In the genomic region with DNA sequence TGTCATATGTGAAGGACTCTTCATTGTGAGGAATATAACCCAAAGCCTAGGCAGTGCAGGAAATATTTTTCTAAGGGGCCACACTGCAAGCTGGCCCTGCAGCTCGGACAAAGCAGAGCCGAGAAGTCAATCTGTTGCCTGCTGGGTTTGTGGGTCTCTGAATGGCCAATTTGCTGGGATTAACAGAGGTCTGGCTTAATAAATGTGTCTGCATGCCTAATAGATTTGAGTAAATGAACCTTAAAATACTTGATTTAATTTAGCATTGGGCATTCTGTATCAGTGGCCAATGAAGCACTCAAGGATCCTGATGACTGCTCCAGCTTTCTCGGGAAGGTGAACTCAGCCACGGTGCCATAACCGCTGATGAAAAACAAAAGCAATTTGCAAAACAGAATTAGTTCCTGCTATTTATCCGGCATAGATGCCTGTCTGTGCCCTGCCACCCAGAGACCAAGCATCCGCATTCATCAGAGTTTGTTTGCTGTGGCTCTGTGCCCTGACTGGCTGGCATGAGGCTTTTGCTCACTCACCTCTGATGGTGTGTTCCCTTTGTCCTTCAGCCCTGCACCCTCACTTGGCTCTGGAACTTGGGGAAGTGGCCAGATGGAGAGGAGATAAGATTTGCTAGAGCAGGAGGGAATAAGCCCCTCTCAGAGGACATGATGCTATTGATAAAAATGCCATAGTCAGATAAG, we compare ENCODE assay signal across 13 mouse cellular contexts.
A peak's percentile ranks its signal among the peaks of the same experiment; 100 is the strongest.
DNase-seq lines count a peak whose midpoint lies in the region; ATAC-seq and TF ChIP-seq lines count a peak whose summit lies in the region.
"Had no signal": no experiment of that assay in that cellular context is flagged by ENCODE, and none has a peak within 500 bp of the region (broad histone marks: within the 10 kb centered on the region; RNA-seq: fewer than 3 reads in every experiment).

No protein-coding gene starts in this region.

- no peak overlapping the region for H3K4me2 ChIP-seq in forebrain, embryonic 16.5 days (ENCODE audit: low read length)
- H3K4me2 ChIP-seq in forebrain, postnatal 0 days (ENCODE audit: low read depth) = no peak overlapping the region
- H3K4me2 ChIP-seq in hindbrain, embryonic 16.5 days (ENCODE audit: low read length) = no peak overlapping the region

- TF ChIP-seq CTCF in forebrain, postnatal 0 days (IDR thresholded peaks at IDR 0.05; ENCODE audit: low read depth) = no peak

- no peak overlapping the region for H3K27ac ChIP-seq in forebrain, embryonic 16.5 days (ENCODE audit: low read length)
- H3K27ac ChIP-seq in forebrain, postnatal 0 days (ENCODE audit: low read depth, low read length) = no peak overlapping the region
- H3K27ac ChIP-seq in hindbrain, embryonic 16.5 days (ENCODE audit: low read depth, low read length) = peak overlapping the region; percentile 35; the same call in 1 of the 2 replicates
- H3K27ac ChIP-seq in limb, embryonic 10.5 days = peak overlapping the region; percentile 59; the same call in 1 of the 2 replicates

- H3K9me3 ChIP-seq in forebrain, embryonic 16.5 days (ENCODE audit: control insufficient read depth, low read length) = no peaks in the 10 kb centered on the region
- no peaks in the 10 kb centered on the region for H3K9me3 ChIP-seq in forebrain, postnatal 0 days (ENCODE audit: low read length)
- H3K9me3 ChIP-seq in hindbrain, embryonic 16.5 days (ENCODE audit: control insufficient read depth, low read length) = no peaks in the 10 kb centered on the region
- H3K9me3 ChIP-seq in limb, embryonic 10.5 days (replicated peaks) = no peaks in the 10 kb centered on the region

- H3K4me1 ChIP-seq in forebrain, embryonic 16.5 days (replicated peaks; ENCODE audit: control insufficient read depth, insufficient read depth, low read length) = 0 out of 2 replicates have a peak, but pooled peaks cover 3% of the 10 kb centered on the region
- no peaks in the 10 kb centered on the region for H3K4me1 ChIP-seq in forebrain, postnatal 0 days (ENCODE audit: insufficient read depth)
- peaks cover 3% of the 10 kb centered on the region for H3K4me1 ChIP-seq in hindbrain, embryonic 16.5 days (ENCODE audit: control insufficient read depth, insufficient read depth, low read depth, low read length)
- peaks cover 6% of the 10 kb centered on the region; the same call in 1 of the 2 replicates for H3K4me1 ChIP-seq in limb, embryonic 10.5 days

- H3K9ac ChIP-seq in forebrain, embryonic 16.5 days (replicated peaks; ENCODE audit: low read depth, low read length) = no peak overlapping the region
- H3K9ac ChIP-seq in forebrain, postnatal 0 days = no peak overlapping the region
- no peak overlapping the region for H3K9ac ChIP-seq in hindbrain, embryonic 16.5 days (ENCODE audit: low read depth, low read length)

- H3K36me3 ChIP-seq in forebrain, embryonic 16.5 days (ENCODE audit: control insufficient read depth, insufficient read depth) = no peaks in the 10 kb centered on the region
- H3K36me3 ChIP-seq in forebrain, postnatal 0 days (ENCODE audit: insufficient read depth) = no peaks in the 10 kb centered on the region
- no peaks in the 10 kb centered on the region for H3K36me3 ChIP-seq in hindbrain, embryonic 16.5 days (ENCODE audit: control insufficient read depth, insufficient read depth, low read length)
- H3K36me3 ChIP-seq in limb, embryonic 10.5 days = no peaks in the 10 kb centered on the region

- whole genome bisulfite sequencing in forebrain, embryonic 16.5 days = 9% methylated on average over 7 of the region's 7 CpGs
- 12% methylated on average over 7 of the region's 7 CpGs for WGBS in forebrain, postnatal 0 days
- 17% methylated on average over 7 of the region's 7 CpGs for WGBS in hindbrain, embryonic 16.5 days
- WGBS in limb, embryonic 10.5 days = 81% methylated on average over 7 of the region's 7 CpGs

- no peaks in the 10 kb centered on the region for H3K27me3 ChIP-seq in forebrain, embryonic 16.5 days (replicated peaks; ENCODE audit: control insufficient read depth, insufficient read depth, low read length)
- H3K27me3 ChIP-seq in forebrain, postnatal 0 days (ENCODE audit: insufficient read depth, low read length) = no peaks in the 10 kb centered on the region
- H3K27me3 ChIP-seq in hindbrain, embryonic 16.5 days (replicated peaks; ENCODE audit: control insufficient read depth, insufficient read depth, low read length) = no peaks in the 10 kb centered on the region
- H3K27me3 ChIP-seq in limb, embryonic 10.5 days (ENCODE audit: low read depth, poor library complexity, severe bottlenecking) = no peaks in the 10 kb centered on the region

- no peak for DNase-seq in forebrain, postnatal 0 days
- peak; percentile 76 for DNase-seq in MN1 (ENCODE audit: low spot score)
- DNase-seq in limb, embryonic 10.5 days (ENCODE audit: low spot score) = no peak
- DNase-seq in frontal cortex, postnatal 14 days (ENCODE audit: low spot score in 2 of 2) = no peak
- DNase-seq in left cerebral cortex, postnatal 14 days (ENCODE audit: low spot score in 2 of 2) = no peak
- DNase-seq: adrenal gland, postnatal 14 days; cerebellum, adult 8-10 months; heart, adult 18-20 months; layer of hippocampus, adult 9-11 months; liver had no signal

- intact Hi-C loops in left cerebral cortex, postnatal 14 days (cut with DNase I) = no loop called here

- no peak overlapping the region for H3K4me3 ChIP-seq in forebrain, embryonic 16.5 days (replicated peaks; ENCODE audit: low read length)
- H3K4me3 ChIP-seq in forebrain, postnatal 0 days (ENCODE audit: low read depth, low read length) = no peak overlapping the region
- no peak overlapping the region for H3K4me3 ChIP-seq in hindbrain, embryonic 16.5 days (ENCODE audit: low read length)
- H3K4me3 ChIP-seq in limb, embryonic 10.5 days = no peak overlapping the region

- peak; percentile 72 for ATAC-seq in forebrain, embryonic 16.5 days
- ATAC-seq in forebrain, postnatal 0 days = no peak
- peak; percentile 83 for ATAC-seq in hindbrain, embryonic 16.5 days
- no peak for ATAC-seq in megakaryocyte progenitor cell, adult 5-6 weeks (replicated peaks; ENCODE audit: poor library complexity)

Comparison
In these comparisons a context has a peak if more than half of its experiments do, and no peak if none do; other contexts are left out.
1. ATAC-seq: peak in forebrain, embryonic 16.5 days (single experiment) and hindbrain, embryonic 16.5 days (single experiment); none in forebrain, postnatal 0 days (single experiment) and megakaryocyte progenitor cell, adult 5-6 weeks (single experiment).
2. H3K27ac ChIP-seq: peak in hindbrain, embryonic 16.5 days (single experiment) and limb, embryonic 10.5 days (single experiment); none in forebrain, embryonic 16.5 days (single experiment) and forebrain, postnatal 0 days (single experiment).